Mouse (Mus musculus) WW6 (cell line): ENCODE measurements around the gene Rad18.
A peak's percentile ranks its signal among the peaks of the same experiment; 100 is the strongest.

ENCODE experiments used
- DNase-seq: peaks from one replicate; pipeline ENCODE4 v3.0.0-alpha.2; 2013; ENCODE audit warnings: low read depth, low spot score

Rad18 gene

GRCm38 (mm10) chr6:112686485-112686884 lies 10.0 kb downstream of the Rad18 start:
- no peak for DNase-seq

- DNase-seq = no peak
Observed at GRCm38 (mm10) chr6:112684065-112684464, 12.4 kb downstream of the Rad18 start.

GRCm38 (mm10) chr6:112632071-112632470 lies 64.4 kb downstream of the Rad18 start:
- DNase-seq = no peak

GRCm38 (mm10) chr6:112630291-112630690 lies 66.2 kb downstream of the Rad18 start:
- DNase-seq = no peak

GRCm38 (mm10) chr6:112628301-112628700 lies 68.2 kb downstream of the Rad18 start:
- DNase-seq = no peak

GRCm38 (mm10) chr6:112622321-112622720 lies 74.2 kb downstream of the Rad18 start:
- no peak for DNase-seq

GRCm38 (mm10) chr6:112620027-112620426 lies 76.5 kb downstream of the Rad18 start:
- no peak for DNase-seq

- DNase-seq = no peak
Observed at GRCm38 (mm10) chr6:112617728-112618318, 78.7 kb downstream of the Rad18 start.

- no peak for DNase-seq
Observed at GRCm38 (mm10) chr6:112609027-112609426, 87.5 kb downstream of the Rad18 start.

GRCm38 (mm10) chr6:112603866-112604265 lies 92.6 kb downstream of the Rad18 start:
- peak; percentile 29 for DNase-seq

- DNase-seq = no peak
Observed at GRCm38 (mm10) chr6:112594971-112595370, 101.5 kb downstream of the Rad18 start.

GRCm38 (mm10) chr6:112587912-112588311 lies 108.6 kb downstream of the Rad18 start:
- DNase-seq = no peak

- no peak for DNase-seq
Observed at GRCm38 (mm10) chr6:112586999-112587398, 109.5 kb downstream of the Rad18 start.

GRCm38 (mm10) chr6:112584961-112585360 lies 111.5 kb downstream of the Rad18 start:
- DNase-seq = no peak

GRCm38 (mm10) chr6:112582022-112582421 lies 114.5 kb downstream of the Rad18 start:
- no peak for DNase-seq

GRCm38 (mm10) chr6:112577198-112577597 lies 119.3 kb downstream of the Rad18 start:
- no peak for DNase-seq

- DNase-seq = no peak
Observed at GRCm38 (mm10) chr6:112574558-112574957, 121.9 kb downstream of the Rad18 start.

GRCm38 (mm10) chr6:112570413-112570812 lies 126.1 kb downstream of the Rad18 start:
- no peak for DNase-seq
